Mouse (Mus musculus) heart, adult 9 months (tissue): ENCODE data around the gene Olfr1084.
"Not testable (repeated sequence)": the region's sequence is repeated elsewhere in the genome, so short reads cannot be mapped to it uniquely, and the experiment has no call there.

Source experiments
- DNase-seq, 2 experiments: peaks; one replicate each; pipeline ENCODE4 v3.0.0; 2022; ENCODE audit warnings: low spot score in 2 of 2

The Olfr1084 gene

GRCm38 (mm10) chr2:86639625-86640024, at the start of gene Olfr1084:
Gene Olfr1084 (minus strand): TSS chr2:86639725.
- not testable (repeated sequence) for DNase-seq

DNA sequence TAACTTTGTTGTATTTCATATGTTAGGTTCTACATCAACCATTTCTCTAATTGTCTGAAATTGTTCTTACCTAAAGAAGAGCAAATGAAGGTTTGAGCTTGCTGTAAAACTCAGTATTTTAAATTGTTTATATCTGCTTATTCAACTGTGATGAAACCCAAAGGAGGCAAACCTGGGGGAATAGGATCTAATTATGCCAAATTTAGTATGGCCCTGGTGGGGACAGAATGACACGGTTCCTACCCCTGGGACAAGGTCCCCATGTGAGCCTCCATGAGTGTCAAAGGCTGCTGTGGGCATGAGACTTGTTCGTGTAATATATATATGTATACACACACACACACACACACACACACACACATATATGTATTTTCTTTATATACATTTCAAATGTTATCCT, 40.5 kb upstream of the Olfr1084 start, which contains the start of gene Olfr1086:
Gene Olfr1086, minus strand, starts transcription at position 101 of the 400 bp plus-strand sequence.
- no peak for DNase-seq

- no peak for DNase-seq
Observed at GRCm38 (mm10) chr2:86661919-86662318, 22.4 kb upstream of the Olfr1084 start, which contains the start of gene Olfr1085. Gene Olfr1085 (minus strand): TSS chr2:86662019.

DNA sequence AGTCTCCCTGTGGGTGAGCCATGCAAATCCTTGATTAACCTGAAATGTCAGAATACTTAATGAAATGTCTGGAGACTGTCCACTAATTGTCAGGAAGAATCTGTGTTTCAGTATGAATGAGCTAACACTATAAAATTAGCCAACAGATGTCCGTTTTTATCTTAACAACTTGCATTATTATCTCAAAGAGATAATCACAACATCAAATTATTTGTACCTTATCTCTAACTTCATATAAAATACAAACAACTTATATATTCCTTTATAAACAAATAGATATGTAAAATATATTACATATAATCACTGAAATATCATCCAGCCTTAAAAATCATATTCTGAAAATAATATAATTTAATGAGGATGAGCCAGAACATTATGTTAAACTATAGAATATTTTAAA, 40.7 kb downstream of the Olfr1084 start, which contains the start of gene Olfr1082:
Gene Olfr1082, minus strand, starts transcription at position 101 of the 400 bp plus-strand sequence.
- not testable (repeated sequence) for DNase-seq
